Mouse (Mus musculus) hindbrain, embryonic 16.5 days (tissue): ENCODE data around the gene Trcg1. TPM values are rescaled to one million over a fixed set of nuclear protein-coding genes. Genes with fewer than 3 reads are reported as not detected.

ENCODE experiments used
- ATAC-seq: fragments of 200-750 bp; cut with Nextera tagmentation; 2 replicates; pipeline ENCODE4 v1.8.0; 2017; ENCODE audit warnings: moderate TSS enrichment, moderate library complexity
- H3K27ac ChIP-seq: fragments of 300-500 bp; sonication (generic); 2 replicates; pipeline ENCODE4 v1.5.1; 2014; ENCODE audit warnings: low read depth, mild to moderate bottlenecking, control low read depth, low read length, moderate library complexity
- H3K27me3 ChIP-seq: fragments of 300-500 bp; sonication (generic); replicated peaks from 2 replicates; pipeline ENCODE4 v1.6.1; 2014; ENCODE audit warnings: low read length; ENCODE audit not compliant: control insufficient read depth, insufficient read depth
- H3K36me3 ChIP-seq: fragments of 300-500 bp; sonication (generic); 2 replicates; pipeline ENCODE4 v1.6.1; 2014; ENCODE audit warnings: mild to moderate bottlenecking, low read length, moderate library complexity, mixed read lengths; ENCODE audit not compliant: control insufficient read depth, insufficient read depth
- H3K4me1 ChIP-seq: fragments of 300-500 bp; sonication (generic); 2 replicates; pipeline ENCODE4 v1.6.1; 2014; ENCODE audit warnings: low read depth, low read length; ENCODE audit not compliant: control insufficient read depth, insufficient read depth
- H3K4me2 ChIP-seq: fragments of 300-500 bp; sonication (generic); 2 replicates; pipeline ENCODE4 v1.6.1; 2014; ENCODE audit warnings: mild to moderate bottlenecking, low read length, control low read depth, moderate library complexity
- H3K4me3 ChIP-seq: fragments of 300-500 bp; sonication (generic); 2 replicates; pipeline ENCODE4 v1.5.1; 2014; ENCODE audit warnings: mild to moderate bottlenecking, low read length, control low read depth, moderate library complexity
- H3K9ac ChIP-seq: fragments of 300-500 bp; sonication (generic); 2 replicates; pipeline ENCODE4 v1.6.1; 2014; ENCODE audit warnings: low read depth, mild to moderate bottlenecking, control low read depth, low read length, moderate library complexity
- H3K9me3 ChIP-seq: fragments of 300-500 bp; sonication (generic); 2 replicates; pipeline ENCODE4 v1.6.1; 2014; ENCODE audit warnings: mild to moderate bottlenecking, low read length, moderate library complexity; ENCODE audit not compliant: control insufficient read depth
- WGBS: fragments of 180-500 bp; shearing (Covaris S2); extraction: QIAGEN DNeasy Blood & Tissue Kit; methylation state at CpG from one replicate; pipeline ENCODE4 v1.1.7; 2014; 5-methylcytosine and 5-hydroxymethylcytosine counted together
- polyA plus RNA-seq: library from polyadenylated mRNA; unstranded; fragments of >200 nt; fragmentation: Nextera tagmentation; extraction: Ambion mirVana; gene quantifications from 2 replicates; pipeline ENCODE4 v1.2.1, GENCODE M21; 2015

The Trcg1 gene
- polyA plus RNA-seq, 1 experiment from 2014 or later = 0.08 TPM

GRCm38 (mm10) chr9:57273805-57274494, 37.6 kb downstream of the Trcg1 start:
- H3K9ac ChIP-seq = no peak overlapping the region
- no peak overlapping the region for H3K4me2 ChIP-seq
- H3K36me3 ChIP-seq = no peaks in the 10 kb centered on the region
- H3K27ac ChIP-seq = no peak overlapping the region
- ATAC-seq = no peak
- WGBS = 38% methylated on average over 6 of the region's 6 CpGs
- H3K27me3 ChIP-seq = no peaks in the 10 kb centered on the region
- no peaks in the 10 kb centered on the region for H3K4me1 ChIP-seq
- H3K9me3 ChIP-seq = no peaks in the 10 kb centered on the region
- H3K4me3 ChIP-seq = no peak overlapping the region

- Histone ChIP-seq H3K4me2 (no peak overlapping the region), H3K4me3 (no peak overlapping the region), H3K27me3 (no peaks in the 10 kb centered on the region), H3K9me3 (no peaks in the 10 kb centered on the region), H3K36me3 (no peaks in the 10 kb centered on the region), H3K27ac (no peak overlapping the region), H3K4me1 (peaks cover 2% of the 10 kb centered on the region), H3K9ac (no peak overlapping the region)
- ATAC-seq = peak; percentile 40; the same call in 1 of the 2 replicates
These were observed 40.0 kb downstream of the Trcg1 start for GRCm38 (mm10) chr9:57276311-57276710.

GRCm38 (mm10) chr9:57278268-57278667, 41.9 kb downstream of the Trcg1 start:
- H3K4me2 ChIP-seq = no peak overlapping the region
- no peak overlapping the region for H3K9ac ChIP-seq
- H3K4me1 ChIP-seq = peaks cover 7% of the 10 kb centered on the region
- no peak overlapping the region for H3K27ac ChIP-seq
- no peaks in the 10 kb centered on the region for H3K36me3 ChIP-seq
- H3K9me3 ChIP-seq = no peaks in the 10 kb centered on the region
- no peak for ATAC-seq
- no peaks in the 10 kb centered on the region for H3K27me3 ChIP-seq
- no peak overlapping the region for H3K4me3 ChIP-seq
- WGBS = 71% methylated on average over 4 of the region's 4 CpGs

- H3K27ac ChIP-seq = no peak overlapping the region
- 65% methylated on average over 4 of the region's 4 CpGs for WGBS
- no peak overlapping the region for H3K9ac ChIP-seq
- H3K4me3 ChIP-seq = no peak overlapping the region
- ATAC-seq = no peak
- H3K9me3 ChIP-seq = no peaks in the 10 kb centered on the region
- H3K4me2 ChIP-seq = no peak overlapping the region
- no peaks in the 10 kb centered on the region for H3K36me3 ChIP-seq
- no peaks in the 10 kb centered on the region for H3K27me3 ChIP-seq
- peaks cover 7% of the 10 kb centered on the region for H3K4me1 ChIP-seq
These were observed 43.1 kb downstream of the Trcg1 start for GRCm38 (mm10) chr9:57279441-57279840.

- Histone ChIP-seq H3K4me3 (peak overlapping the region; percentile 25; the same call in 1 of the 2 replicates), H3K4me1 (peaks cover 7% of the 10 kb centered on the region), H3K36me3 (no peaks in the 10 kb centered on the region), H3K27me3 (no peaks in the 10 kb centered on the region), H3K27ac (no peak overlapping the region), H3K4me2 (peak overlapping the region; percentile 58), H3K9me3 (no peaks in the 10 kb centered on the region), H3K9ac (peak overlapping the region; percentile 36; the same call in 1 of the 2 replicates)
- ATAC-seq = peak; percentile 69
- WGBS = 10% methylated on average over 20 of the region's 20 CpGs
These were observed 45.2 kb downstream of the Trcg1 start for GRCm38 (mm10) chr9:57281549-57281948.

DNA sequence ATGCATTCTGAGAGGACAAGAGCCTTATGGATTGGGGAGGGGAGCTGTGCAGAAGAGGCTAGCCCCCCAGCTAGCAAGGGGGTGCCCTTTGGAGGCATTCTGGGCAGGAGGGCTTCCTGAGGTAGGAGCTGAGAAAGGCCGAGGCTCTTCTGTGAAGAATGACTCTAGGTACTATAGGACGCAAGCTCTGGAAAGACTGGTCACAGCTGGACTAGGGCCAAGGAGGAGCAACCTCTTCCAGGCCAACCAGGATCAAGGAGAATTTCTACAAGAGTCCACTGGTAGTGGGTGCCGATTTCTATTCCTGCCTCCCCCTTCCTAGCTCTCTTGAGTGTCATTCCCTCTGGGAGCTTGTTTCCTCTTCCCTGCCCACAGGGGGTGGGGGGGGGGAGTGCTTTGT, 46.3 kb downstream of the Trcg1 start:
- H3K4me3 ChIP-seq = no peak overlapping the region
- H3K9ac ChIP-seq = no peak overlapping the region
- no peaks in the 10 kb centered on the region for H3K27me3 ChIP-seq
- no peaks in the 10 kb centered on the region for H3K36me3 ChIP-seq
- no peaks in the 10 kb centered on the region for H3K9me3 ChIP-seq
- H3K4me1 ChIP-seq = peaks cover 7% of the 10 kb centered on the region
- no peak overlapping the region for H3K27ac ChIP-seq
- 83% methylated on average over 3 of the region's 3 CpGs for WGBS
- no peak for ATAC-seq
- no peak overlapping the region for H3K4me2 ChIP-seq

DNA sequence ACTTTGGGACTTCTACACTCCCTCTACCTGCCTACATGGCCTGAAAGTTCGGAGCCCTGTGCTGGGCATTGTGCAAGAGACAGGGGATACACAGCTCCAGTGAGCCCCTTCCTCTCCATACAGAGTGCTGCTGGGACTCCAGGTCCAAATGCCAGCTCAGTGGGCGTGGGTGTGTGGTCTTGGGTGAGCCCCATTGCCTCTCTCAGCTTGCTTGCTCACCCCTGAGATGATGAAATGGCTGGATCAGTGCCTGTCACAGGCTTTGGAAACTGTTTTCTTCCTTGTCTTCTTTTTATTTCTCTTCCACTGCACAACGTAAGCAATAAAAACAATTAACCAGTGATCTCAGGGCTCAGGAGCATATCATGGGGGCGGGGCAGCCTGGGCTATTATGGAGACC, 47.0 kb downstream of the Trcg1 start:
- ATAC-seq = no peak

DNA sequence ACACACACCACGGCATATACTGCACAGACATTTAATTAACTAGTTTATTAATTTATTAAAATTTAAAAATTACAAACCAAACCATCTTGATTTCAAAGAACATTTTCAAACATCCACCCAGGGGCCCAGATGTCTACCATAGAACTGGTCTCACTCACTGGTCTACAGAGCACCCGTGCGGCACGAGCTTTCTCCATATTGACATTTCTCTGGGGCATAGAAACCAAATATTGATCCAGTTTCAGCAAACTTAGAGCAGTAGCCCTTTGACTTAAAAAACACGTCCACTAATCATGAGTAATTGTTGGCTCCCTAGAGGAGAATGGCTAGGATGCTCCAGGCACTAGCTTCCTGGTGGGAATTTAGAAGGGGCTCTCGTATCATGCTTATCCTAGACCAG, 50.8 kb downstream of the Trcg1 start:
- H3K4me3 ChIP-seq = no peak overlapping the region
- no peak overlapping the region for H3K4me2 ChIP-seq
- H3K27me3 ChIP-seq = no peaks in the 10 kb centered on the region
- no peak for ATAC-seq
- H3K27ac ChIP-seq = no peak overlapping the region
- H3K4me1 ChIP-seq = no peaks in the 10 kb centered on the region
- WGBS = 90% methylated on average over 6 of the region's 6 CpGs
- H3K36me3 ChIP-seq = no peaks in the 10 kb centered on the region
- no peaks in the 10 kb centered on the region for H3K9me3 ChIP-seq
- no peak overlapping the region for H3K9ac ChIP-seq

More for the DNA sequence above, 47.0 kb downstream of the Trcg1 start:
- 74% methylated on average over 4 of the region's 4 CpGs for WGBS
- Histone ChIP-seq H3K9ac (no peak overlapping the region), H3K27me3 (no peaks in the 10 kb centered on the region), H3K27ac (no peak overlapping the region), H3K36me3 (no peaks in the 10 kb centered on the region), H3K9me3 (no peaks in the 10 kb centered on the region), H3K4me1 (peaks cover 7% of the 10 kb centered on the region), H3K4me2 (no peak overlapping the region), H3K4me3 (no peak overlapping the region)

DNA sequence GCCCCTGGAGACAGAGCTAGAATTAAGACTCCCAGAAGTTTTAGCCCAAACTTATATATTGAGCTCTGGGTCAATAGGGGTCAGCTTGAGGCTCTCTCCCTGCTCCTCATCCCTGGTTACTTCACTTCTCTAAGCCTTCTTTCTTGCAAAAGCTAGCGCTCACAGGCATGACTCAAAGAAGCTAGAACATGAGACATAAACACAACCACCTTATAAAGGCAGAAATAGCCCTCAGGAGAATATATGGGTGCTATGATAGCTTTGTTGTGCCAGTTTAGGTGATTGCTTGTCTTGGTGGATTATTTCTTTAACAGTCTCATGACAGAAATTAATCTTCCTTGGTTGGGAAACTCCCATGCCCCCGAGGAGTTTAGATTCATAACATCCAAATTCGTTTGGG, 58.5 kb downstream of the Trcg1 start:
- Histone ChIP-seq H3K9ac (no peak overlapping the region), H3K4me3 (no peak overlapping the region), H3K4me1 (no peaks in the 10 kb centered on the region), H3K27me3 (no peaks in the 10 kb centered on the region), H3K27ac (no peak overlapping the region), H3K9me3 (peaks cover 3% of the 10 kb centered on the region; the same call in 1 of the 2 replicates), H3K36me3 (no peaks in the 10 kb centered on the region), H3K4me2 (no peak overlapping the region)
- 81% methylated on average over 3 of the region's 3 CpGs for WGBS
- no peak for ATAC-seq
